Mouse (Mus musculus) stomach, postnatal 0 days (tissue): Measurements from ENCODE around the gene Ptcd1.
"Not testable (repeated sequence)": the region's sequence is repeated elsewhere in the genome, so short reads cannot be mapped to it uniquely, and the experiment has no call there.

ENCODE experiments used
- CTCF ChIP-seq: IDR thresholded peaks from 2 replicates; pipeline ENCODE4 v1.5.1; 2016; ENCODE audit warnings: antibody characterized with exemption, low read depth, mild to moderate bottlenecking, moderate library complexity
- EP300 ChIP-seq: optimal IDR thresholded peaks from 2 replicates; pipeline ENCODE3; 2016; ENCODE audit warnings: antibody characterized with exemption

GRCm38 (mm10) chr5:145101451-145101850 lies 65.5 kb downstream of the Ptcd1 start:
- not testable (repeated sequence) for TF ChIP-seq CTCF, EP300
